Mouse (Mus musculus): ENCODE results near the gene 4930556J24Rik. TPM values are rescaled to one million over a fixed set of nuclear protein-coding genes. Genes with fewer than 3 reads are reported as not detected.

4930556J24Rik gene
- polyA plus RNA-seq, 1 experiment from 2014 or later: not detected

DNA sequence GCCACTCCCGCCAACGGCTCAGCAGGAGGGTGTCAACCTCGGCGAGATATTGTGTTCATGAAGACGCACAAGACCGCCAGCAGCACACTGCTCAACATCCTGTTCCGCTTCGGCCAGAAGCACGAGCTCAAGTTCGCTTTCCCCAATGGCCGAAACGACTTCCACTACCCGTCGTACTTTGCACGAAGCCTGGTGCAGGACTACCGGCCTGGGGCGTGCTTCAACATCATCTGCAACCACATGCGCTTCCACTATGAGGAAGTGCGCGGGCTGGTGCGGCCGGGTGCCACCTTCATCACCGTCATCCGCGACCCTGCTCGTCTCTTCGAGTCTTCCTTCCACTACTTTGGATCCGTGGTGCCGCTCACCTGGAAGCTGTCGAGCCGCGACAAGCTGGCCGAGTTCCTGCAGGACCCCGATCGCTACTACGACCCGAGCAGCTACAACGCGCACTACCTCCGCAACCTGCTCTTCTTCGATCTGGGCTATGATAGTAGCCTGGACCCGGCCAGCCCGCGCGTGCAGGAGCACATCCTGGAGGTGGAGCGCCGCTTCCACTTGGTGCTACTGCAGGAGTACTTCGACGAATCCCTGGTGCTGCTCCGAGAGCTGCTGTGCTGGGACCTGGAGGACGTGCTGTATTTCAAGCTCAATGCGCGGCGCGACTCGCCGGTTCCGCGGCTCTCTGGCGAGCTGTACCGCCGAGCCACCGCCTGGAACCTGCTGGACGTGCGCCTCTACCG lies 21.6 kb upstream of the 4930556J24Rik start:
- H3K9ac ChIP-seq (ENCODE audit: low read length): no peak overlapping the region
- peaks cover 31% of the 10 kb centered on the region for H3K27me3 ChIP-seq (ENCODE audit: control insufficient read depth, insufficient read depth, low read length)
- no peak for ATAC-seq (ENCODE audit: insufficient read depth, low FRiP score, low TSS enrichment)
- no peaks in the 10 kb centered on the region for H3K36me3 ChIP-seq (ENCODE audit: control insufficient read depth, insufficient read depth, low read length)
- no peak overlapping the region for H3K27ac ChIP-seq (ENCODE audit: low read depth, low read length)
- 6% methylated on average over 66 of the region's 66 CpGs for WGBS
- no peaks in the 10 kb centered on the region for H3K9me3 ChIP-seq (ENCODE audit: control insufficient read depth, low read length)
- DNase-seq (ENCODE audit: low spot score): peak; percentile 26
- no peaks in the 10 kb centered on the region; the same call in 1 of the 2 replicates for H3K4me1 ChIP-seq (ENCODE audit: control insufficient read depth, insufficient read depth, low read length)
- peak overlapping the region; percentile 43 for H3K4me2 ChIP-seq (ENCODE audit: low read depth)
- peak overlapping the region; percentile 22 for H3K4me3 ChIP-seq (ENCODE audit: low read depth, low read length)

DNA sequence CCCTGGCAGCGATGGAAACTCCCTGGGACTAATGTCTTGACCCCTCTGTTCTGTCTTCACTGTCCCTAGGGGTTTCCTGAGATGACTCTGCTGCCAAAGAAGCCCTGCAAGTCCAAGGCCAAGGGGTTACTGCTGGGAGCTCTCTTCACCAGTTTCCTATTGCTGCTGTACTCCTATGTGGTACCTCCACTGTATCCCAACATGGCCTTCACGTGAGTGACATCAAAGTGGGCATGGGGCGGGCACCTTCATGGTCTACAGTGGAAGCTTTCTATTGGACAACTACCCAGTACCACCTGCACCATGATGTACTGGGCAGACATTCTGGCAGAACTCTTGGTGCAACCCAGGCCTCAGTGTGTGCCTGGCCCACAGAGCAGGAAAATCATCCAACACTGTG lies 20.3 kb upstream of the 4930556J24Rik start:
- no peak overlapping the region for H3K4me2 ChIP-seq (ENCODE audit: low read depth)
- ATAC-seq (ENCODE audit: insufficient read depth, low FRiP score, low TSS enrichment): no peak
- H3K9me3 ChIP-seq (ENCODE audit: control insufficient read depth, low read length): no peaks in the 10 kb centered on the region
- no peak overlapping the region for H3K4me3 ChIP-seq (ENCODE audit: low read depth, low read length)
- H3K4me1 ChIP-seq (ENCODE audit: control insufficient read depth, insufficient read depth, low read length): no peaks in the 10 kb centered on the region; the same call in 1 of the 2 replicates
- 86% methylated on average over 3 of the region's 3 CpGs for WGBS
- H3K9ac ChIP-seq (ENCODE audit: low read length): no peak overlapping the region
- H3K27ac ChIP-seq (ENCODE audit: low read depth, low read length): no peak overlapping the region
- no peaks in the 10 kb centered on the region for H3K36me3 ChIP-seq (ENCODE audit: control insufficient read depth, insufficient read depth, low read length)
- no peak for DNase-seq (ENCODE audit: low spot score)
- peaks cover 31% of the 10 kb centered on the region for H3K27me3 ChIP-seq (ENCODE audit: control insufficient read depth, insufficient read depth, low read length)

DNA sequence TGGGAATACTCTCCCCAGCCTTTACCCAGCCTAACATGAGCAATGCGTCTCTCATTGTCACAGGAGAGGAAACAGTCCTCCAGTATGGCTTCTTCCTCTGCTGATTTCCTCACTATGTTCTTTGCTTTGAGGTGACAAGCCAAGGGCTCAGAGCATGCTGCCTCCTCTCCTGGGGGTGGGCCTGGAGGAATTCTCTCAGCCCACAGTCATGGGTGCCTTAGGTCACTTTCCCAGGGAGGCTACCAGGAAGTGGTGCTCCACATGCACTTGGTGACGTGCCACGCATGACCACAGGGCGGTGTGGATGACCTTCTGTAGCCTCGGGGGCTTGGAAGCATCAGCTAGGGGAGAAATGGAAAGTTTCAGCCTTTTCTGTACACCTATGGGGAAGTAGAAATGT lies 18.9 kb upstream of the 4930556J24Rik start:
- WGBS: 79% methylated on average over 5 of the region's 5 CpGs
- no peak overlapping the region for H3K4me2 ChIP-seq (ENCODE audit: low read depth)
- no peak overlapping the region for H3K9ac ChIP-seq (ENCODE audit: low read length)
- H3K36me3 ChIP-seq (ENCODE audit: control insufficient read depth, insufficient read depth, low read length): no peaks in the 10 kb centered on the region
- no peak overlapping the region for H3K27ac ChIP-seq (ENCODE audit: low read depth, low read length)
- no peak for ATAC-seq (ENCODE audit: insufficient read depth, low FRiP score, low TSS enrichment)
- H3K4me3 ChIP-seq (ENCODE audit: low read depth, low read length): no peak overlapping the region
- peaks cover 31% of the 10 kb centered on the region for H3K27me3 ChIP-seq (ENCODE audit: control insufficient read depth, insufficient read depth, low read length)
- H3K4me1 ChIP-seq (ENCODE audit: control insufficient read depth, insufficient read depth, low read length): no peaks in the 10 kb centered on the region; the same call in 1 of the 2 replicates
- H3K9me3 ChIP-seq (ENCODE audit: control insufficient read depth, low read length): no peaks in the 10 kb centered on the region
- DNase-seq (ENCODE audit: low spot score): no peak

- H3K4me2 ChIP-seq (ENCODE audit: low read depth): no peak overlapping the region
- no peaks in the 10 kb centered on the region; the same call in 1 of the 2 replicates for H3K4me1 ChIP-seq (ENCODE audit: control insufficient read depth, insufficient read depth, low read length)
- WGBS: 83% methylated on average over 6 of the region's 6 CpGs
- no peaks in the 10 kb centered on the region for H3K36me3 ChIP-seq (ENCODE audit: control insufficient read depth, insufficient read depth, low read length)
- ATAC-seq (ENCODE audit: insufficient read depth, low FRiP score, low TSS enrichment) (no peak), DNase-seq (ENCODE audit: low spot score) (no peak)
- no peak overlapping the region for H3K27ac ChIP-seq (ENCODE audit: low read depth, low read length)
- H3K4me3 ChIP-seq (ENCODE audit: low read depth, low read length): no peak overlapping the region
- H3K9me3 ChIP-seq (ENCODE audit: control insufficient read depth, low read length): no peaks in the 10 kb centered on the region
- no peak overlapping the region for H3K9ac ChIP-seq (ENCODE audit: low read length)
- H3K27me3 ChIP-seq (ENCODE audit: control insufficient read depth, insufficient read depth, low read length): peaks cover 22% of the 10 kb centered on the region
These were observed 17.3 kb upstream of the 4930556J24Rik start for GRCm38 (mm10) chr11:3993914-3994313.

- Histone ChIP-seq H3K27me3 (ENCODE audit: control insufficient read depth, insufficient read depth, low read length) (peaks cover 14% of the 10 kb centered on the region), H3K9me3 (ENCODE audit: control insufficient read depth, low read length) (no peaks in the 10 kb centered on the region), H3K4me1 (ENCODE audit: control insufficient read depth, insufficient read depth, low read length) (no peaks in the 10 kb centered on the region), H3K4me2 (ENCODE audit: low read depth) (no peak overlapping the region), H3K36me3 (ENCODE audit: control insufficient read depth, insufficient read depth, low read length) (no peaks in the 10 kb centered on the region), H3K4me3 (ENCODE audit: low read depth, low read length) (no peak overlapping the region), H3K27ac (ENCODE audit: low read depth, low read length) (no peak overlapping the region), H3K9ac (ENCODE audit: low read length) (no peak overlapping the region)
- DNase-seq (ENCODE audit: low spot score) (no peak), ATAC-seq (ENCODE audit: insufficient read depth, low FRiP score, low TSS enrichment) (no peak)
- 77% methylated on average over 6 of the region's 6 CpGs for WGBS
These were observed 16.6 kb upstream of the 4930556J24Rik start for GRCm38 (mm10) chr11:3993132-3993531.

GRCm38 (mm10) chr11:3989748-3990147 lies 13.2 kb upstream of the 4930556J24Rik start:
- no peak for ATAC-seq (ENCODE audit: insufficient read depth, low FRiP score, low TSS enrichment)

DNA sequence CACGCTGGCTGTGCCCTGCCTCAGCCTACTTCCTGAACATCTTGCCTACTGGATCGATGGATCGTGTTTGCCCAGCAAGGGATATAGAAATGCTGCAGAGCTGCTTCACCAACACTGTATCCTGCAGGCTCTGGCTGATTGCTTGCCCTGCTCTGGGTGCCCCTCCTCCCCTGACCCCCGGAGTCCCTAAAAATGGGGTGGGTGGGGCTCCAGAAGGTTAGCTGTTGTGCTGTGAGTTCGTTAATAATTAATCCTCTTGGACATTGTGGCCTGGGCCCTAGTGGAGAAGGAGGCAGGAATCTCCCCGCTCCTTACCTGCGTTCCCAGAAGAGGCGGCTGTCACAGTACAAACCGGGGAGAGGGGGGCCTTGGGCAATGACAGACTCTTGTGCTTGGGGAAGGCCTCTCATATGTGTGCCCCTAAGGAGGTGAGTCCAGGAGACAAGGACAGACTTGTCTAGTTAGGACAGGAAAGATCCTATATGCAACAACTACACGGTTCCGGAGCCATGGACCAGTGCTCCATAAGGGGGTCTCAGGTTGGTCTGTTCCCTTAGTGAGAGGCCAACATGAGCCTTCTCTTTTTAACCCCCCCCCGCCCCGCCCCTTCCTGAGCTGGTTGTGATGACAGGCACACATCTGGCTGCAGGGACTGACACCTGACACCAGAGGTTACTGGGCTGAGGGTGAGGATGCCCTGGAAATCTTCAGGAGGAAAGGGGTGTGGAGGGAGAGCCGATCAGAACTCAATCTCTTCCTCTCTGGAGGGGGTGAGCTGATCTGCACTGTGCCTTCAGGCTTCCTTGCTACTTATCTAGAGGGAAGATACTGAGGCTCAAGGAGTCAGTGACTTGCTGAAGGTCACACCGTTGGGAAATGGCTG lies 7.5 kb upstream of the 4930556J24Rik start:
- WGBS: 4% methylated on average over 15 of the region's 15 CpGs
- Histone ChIP-seq H3K27me3 (ENCODE audit: control insufficient read depth, insufficient read depth, low read length) (0 out of 2 replicates have a peak, but pooled peaks cover 2% of the 10 kb centered on the region), H3K4me1 (ENCODE audit: control insufficient read depth, insufficient read depth, low read length) (peaks cover 3% of the 10 kb centered on the region; the same call in 1 of the 2 replicates), H3K9me3 (ENCODE audit: control insufficient read depth, low read length) (no peaks in the 10 kb centered on the region), H3K9ac (ENCODE audit: low read length) (peak overlapping the region; percentile 60), H3K36me3 (ENCODE audit: control insufficient read depth, insufficient read depth, low read length) (peaks cover 4% of the 10 kb centered on the region), H3K4me3 (ENCODE audit: low read depth, low read length) (peak overlapping the region; percentile 32), H3K27ac (ENCODE audit: low read depth, low read length) (no peak overlapping the region), H3K4me2 (ENCODE audit: low read depth) (peak overlapping the region; percentile 69)
- DNase-seq (ENCODE audit: low spot score) (no peak), ATAC-seq (ENCODE audit: insufficient read depth, low FRiP score, low TSS enrichment) (no peak)

More at GRCm38 (mm10) chr11:3989748-3990147, 13.2 kb upstream of the 4930556J24Rik start:
- no peaks in the 10 kb centered on the region for H3K27me3 ChIP-seq (ENCODE audit: control insufficient read depth, insufficient read depth, low read length)
- H3K4me1 ChIP-seq (ENCODE audit: control insufficient read depth, insufficient read depth, low read length): no peaks in the 10 kb centered on the region
- H3K9ac ChIP-seq (ENCODE audit: low read length): no peak overlapping the region
- H3K9me3 ChIP-seq (ENCODE audit: control insufficient read depth, low read length): no peaks in the 10 kb centered on the region
- H3K27ac ChIP-seq (ENCODE audit: low read depth, low read length): no peak overlapping the region
- no peak overlapping the region for H3K4me2 ChIP-seq (ENCODE audit: low read depth)
- DNase-seq (ENCODE audit: low spot score): no peak
- 57% methylated on average over 3 of the region's 3 CpGs for WGBS
- no peaks in the 10 kb centered on the region for H3K36me3 ChIP-seq (ENCODE audit: control insufficient read depth, insufficient read depth, low read length)
- H3K4me3 ChIP-seq (ENCODE audit: low read depth, low read length): no peak overlapping the region

- Histone ChIP-seq H3K27me3 (ENCODE audit: control insufficient read depth, insufficient read depth, low read length) (0 out of 2 replicates have a peak, but pooled peaks cover 2% of the 10 kb centered on the region), H3K9ac (ENCODE audit: low read length) (peak within 1 kb of the TSS; percentile 60), H3K36me3 (ENCODE audit: control insufficient read depth, insufficient read depth, low read length) (peaks cover 6% of the 10 kb centered on the region), H3K4me3 (ENCODE audit: low read depth, low read length) (peak within 1 kb of the TSS; percentile 32), H3K27ac (ENCODE audit: low read depth, low read length) (no peak within 1 kb of the TSS), H3K9me3 (ENCODE audit: control insufficient read depth, low read length) (no peaks in the 10 kb centered on the region), H3K4me2 (ENCODE audit: low read depth) (peak within 1 kb of the TSS; percentile 69), H3K4me1 (ENCODE audit: control insufficient read depth, insufficient read depth, low read length) (peaks cover 3% of the 10 kb centered on the region; the same call in 1 of the 2 replicates)
- DNase-seq (ENCODE audit: low spot score) (peak; percentile 24), ATAC-seq (ENCODE audit: insufficient read depth, low FRiP score, low TSS enrichment) (0 out of 2 replicates have a peak, but pooled peaks have one; percentile 23)
- WGBS: 2% methylated on average over 9 of the region's 37 CpGs
These were observed 6.8 kb upstream of the 4930556J24Rik start, which contains the start of gene Gal3st1 for GRCm38 (mm10) chr11:3983291-3983862. Gal3st1 (plus strand) TSS chr11:3983636.
